Mouse (Mus musculus): ENCODE data around the gene Cd47.
"Not testable (repeated sequence)": the region's sequence is repeated elsewhere in the genome, so short reads cannot be mapped to it uniquely, and the experiment has no call there.

Cd47 gene

GRCm38 (mm10) chr16:49787714-49788113 is 12.6 kb upstream of the Cd47 start:
- DNase-seq (ENCODE audit: low read depth, low spot score), result no peak

GRCm38 (mm10) chr16:49790575-49791465 is 9.5 kb upstream of the Cd47 start:
- DNase-seq (ENCODE audit: low read depth, low spot score), result no peak

- DNase-seq (ENCODE audit: low read depth, low spot score), result no peak
Observed at GRCm38 (mm10) chr16:49792446-49792878, 7.9 kb upstream of the Cd47 start.

DNA sequence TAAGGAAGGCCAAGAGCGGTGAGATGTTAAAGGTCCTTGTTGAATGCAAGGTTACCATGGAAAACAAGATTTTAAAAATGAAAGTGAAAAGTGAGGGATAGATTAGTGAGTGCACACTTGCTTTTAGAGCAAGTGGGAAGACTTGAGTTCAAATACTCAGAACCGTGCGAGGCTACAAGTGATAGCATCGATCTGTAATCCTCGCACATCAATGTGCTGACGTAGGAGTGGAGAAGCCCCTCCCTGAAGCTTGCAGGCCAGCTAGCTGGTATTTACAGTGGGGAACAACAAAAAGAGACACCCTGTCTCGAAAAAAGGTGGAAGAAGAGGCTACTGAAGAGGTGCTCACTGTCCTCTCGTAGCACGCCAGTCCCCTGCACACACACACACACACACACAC is 6.7 kb upstream of the Cd47 start:
- DNase-seq (ENCODE audit: low read depth, low spot score), result no peak

- DNase-seq (ENCODE audit: low read depth, low spot score), result no peak
Observed at GRCm38 (mm10) chr16:49796271-49796670, 4.1 kb upstream of the Cd47 start.

DNA sequence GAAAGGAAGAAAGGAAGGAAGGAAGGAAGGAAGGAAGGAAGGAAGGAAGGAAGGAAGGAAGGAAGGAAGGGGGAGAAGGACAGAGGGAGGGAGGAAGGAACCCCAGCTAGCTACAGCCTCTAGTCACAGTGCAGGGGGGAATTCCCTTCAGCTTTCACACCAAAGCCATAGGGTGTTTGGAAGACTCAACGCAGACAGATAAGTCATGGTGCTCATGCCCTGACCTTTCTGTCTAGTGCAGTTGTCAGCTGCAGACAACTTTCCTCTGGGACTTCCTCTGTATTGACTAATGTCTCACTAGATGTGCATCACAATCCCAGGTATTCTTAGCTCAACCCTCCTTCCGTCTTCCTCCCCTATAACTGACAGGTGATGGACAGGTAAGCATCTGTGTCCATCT is 3.4 kb upstream of the Cd47 start:
- no peak for DNase-seq (ENCODE audit: low read depth, low spot score)

- DNase-seq (ENCODE audit: low read depth, low spot score), result no peak
Observed at GRCm38 (mm10) chr16:49798790-49799189, 1.5 kb upstream of the Cd47 start.

DNA sequence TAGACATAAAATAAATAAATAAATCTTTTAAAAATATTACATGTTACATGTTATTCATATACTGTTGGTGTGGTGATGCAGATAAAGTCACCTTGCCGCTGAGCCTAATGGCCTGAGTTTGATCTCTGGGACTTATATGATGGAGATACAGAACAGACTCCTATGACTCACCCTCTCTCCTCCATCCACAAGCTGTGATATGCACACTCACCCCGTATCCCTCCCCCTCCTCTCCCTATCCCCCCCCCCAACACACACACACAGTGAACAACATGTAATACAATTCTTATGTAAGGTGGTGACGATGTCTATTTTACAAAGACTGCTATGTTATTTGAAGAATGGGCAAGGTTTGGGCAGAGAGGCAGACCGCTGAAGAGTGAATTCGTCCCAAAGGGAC is 663 bp downstream of the Cd47 start:
- no peak for DNase-seq (ENCODE audit: low read depth, low spot score)

GRCm38 (mm10) chr16:49801399-49801798 is 1.1 kb downstream of the Cd47 start:
- DNase-seq (ENCODE audit: low read depth, low spot score), result no peak

GRCm38 (mm10) chr16:49802993-49803392 is 2.7 kb downstream of the Cd47 start:
- DNase-seq (ENCODE audit: low read depth, low spot score), result no peak

- no peak for DNase-seq (ENCODE audit: low read depth, low spot score)
Observed at GRCm38 (mm10) chr16:49803932-49804461, 3.7 kb downstream of the Cd47 start.

DNA sequence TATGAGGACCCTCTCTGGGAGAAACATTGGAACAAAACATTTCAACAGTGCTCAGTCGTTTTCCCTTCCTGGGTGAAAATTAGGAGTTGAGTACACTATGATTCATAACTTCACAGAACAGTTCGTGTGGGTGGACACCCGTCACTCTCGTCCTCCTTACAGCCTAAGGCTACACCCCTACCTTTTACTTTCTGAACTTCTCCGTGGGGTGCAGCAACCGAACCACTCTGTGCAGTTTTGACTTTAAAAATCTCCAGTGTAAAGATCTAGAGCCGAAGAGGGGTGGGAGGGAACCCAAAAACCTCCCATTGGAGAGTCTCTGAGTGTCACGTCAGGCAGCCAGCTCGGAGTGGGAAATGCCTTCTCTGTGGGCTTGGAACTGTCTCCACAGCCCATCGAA is 6.6 kb downstream of the Cd47 start:
- no peak for DNase-seq (ENCODE audit: low read depth, low spot score)

- DNase-seq (ENCODE audit: low read depth, low spot score), result peak; percentile 46
Observed at GRCm38 (mm10) chr16:49807419-49807841, 7.1 kb downstream of the Cd47 start.

DNA sequence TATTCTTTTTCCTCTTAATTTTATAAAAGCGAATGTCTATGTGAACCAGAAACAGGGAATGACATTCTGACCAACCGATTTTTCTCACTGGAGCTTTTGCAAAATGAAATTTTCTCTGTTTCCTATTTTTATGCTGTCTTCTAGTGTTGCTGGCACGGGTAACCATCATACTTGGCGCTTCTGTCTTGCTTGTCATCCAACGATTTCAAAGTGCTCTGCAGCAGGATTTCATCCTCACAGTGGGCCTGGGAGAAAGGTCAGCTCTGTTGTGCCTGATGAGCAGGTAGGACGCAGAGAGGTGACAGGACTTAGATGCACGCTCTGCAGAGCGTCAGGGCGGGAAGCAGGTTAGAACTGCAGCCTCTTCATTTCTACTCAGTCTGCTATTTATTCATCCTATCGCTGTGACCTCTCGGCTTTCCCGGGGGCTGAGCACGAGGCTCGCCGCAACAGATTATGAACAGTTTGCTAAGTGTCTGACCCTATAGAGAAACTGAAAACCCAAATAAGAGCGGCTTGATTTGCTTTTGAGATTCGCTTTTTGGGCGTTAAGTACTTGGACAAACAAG is 7.6 kb downstream of the Cd47 start:
- no peak for DNase-seq (ENCODE audit: low read depth, low spot score)

DNA sequence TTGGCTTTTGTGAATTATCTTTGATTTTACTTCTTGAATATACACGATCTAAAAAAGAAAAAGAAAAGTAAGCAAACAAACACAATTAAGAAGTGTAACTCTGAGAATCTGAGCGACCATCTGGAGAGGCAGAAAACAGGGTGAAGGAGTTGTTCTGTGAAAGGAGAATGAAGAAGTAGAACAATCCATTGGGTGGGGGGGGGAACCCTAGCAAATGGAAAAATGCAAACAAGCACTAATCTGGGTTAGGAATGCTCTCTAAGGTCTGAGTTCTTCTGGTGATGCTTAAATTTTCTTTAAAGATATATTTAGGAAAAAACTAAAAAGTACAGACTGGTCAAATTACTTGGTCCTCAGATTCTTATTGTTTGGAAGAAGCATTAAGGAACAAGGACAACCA is 11.6 kb downstream of the Cd47 start:
- DNase-seq (ENCODE audit: low read depth, low spot score), result no peak

DNA sequence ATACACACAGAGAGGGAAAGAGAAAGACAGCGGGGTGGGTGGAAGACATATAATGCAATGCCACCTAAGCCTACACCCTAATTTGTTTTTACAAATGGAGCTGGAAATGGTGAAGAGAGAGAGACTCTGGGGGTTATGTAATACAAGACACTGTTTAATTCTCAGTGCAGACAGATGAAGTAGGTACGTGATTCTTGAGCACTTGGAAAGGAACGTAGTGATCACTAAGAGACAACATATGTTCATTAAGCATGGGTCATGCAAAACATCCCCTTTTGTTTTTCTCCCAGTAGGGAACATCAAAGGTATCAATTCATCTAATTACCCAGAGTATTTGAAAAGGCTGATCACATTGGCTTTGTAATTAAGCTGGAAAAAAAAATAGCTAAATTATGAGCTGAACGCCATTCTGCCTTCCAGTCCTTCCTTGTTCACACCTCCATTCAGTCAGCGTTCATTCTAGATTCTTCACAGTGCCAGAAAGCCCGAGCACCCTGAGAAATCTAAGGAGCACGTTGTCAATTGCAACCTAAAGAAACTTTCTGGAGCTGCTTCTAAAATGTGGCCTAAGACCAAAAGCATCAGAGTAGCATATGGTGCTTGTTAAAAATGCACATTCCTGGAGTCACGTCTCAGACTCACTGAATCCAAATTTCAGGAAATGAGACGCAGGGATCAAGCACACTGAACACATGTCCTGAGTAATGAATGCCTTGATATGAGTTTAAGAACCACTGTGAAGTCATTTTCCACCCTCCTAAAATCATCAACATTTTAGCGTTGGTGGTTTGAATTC is 12.7 kb downstream of the Cd47 start:
- DNase-seq (ENCODE audit: low read depth, low spot score), result peak; percentile 79

GRCm38 (mm10) chr16:49814419-49814818 is 14.1 kb downstream of the Cd47 start:
- peak; percentile 29 for DNase-seq (ENCODE audit: low read depth, low spot score)

DNA sequence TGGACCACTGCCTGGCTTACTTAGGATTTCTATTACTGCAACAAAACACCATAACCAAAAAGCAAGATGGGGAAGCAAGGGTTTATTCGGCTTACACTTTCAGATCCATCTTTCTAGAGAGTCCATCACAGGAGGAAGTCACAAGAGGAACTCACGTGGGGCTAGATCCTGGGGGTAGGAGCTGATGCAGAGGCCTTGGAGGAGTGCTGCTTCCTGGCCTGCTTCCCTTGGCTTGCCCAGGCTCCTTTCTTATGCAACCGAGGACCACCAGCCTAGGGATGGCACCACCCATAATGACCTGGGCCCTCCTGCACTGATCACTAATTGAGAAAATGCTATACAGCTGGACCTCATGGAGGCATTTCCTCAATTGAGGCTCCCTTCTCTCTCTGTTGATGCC is 16.6 kb downstream of the Cd47 start:
- DNase-seq (ENCODE audit: low read depth, low spot score), result no peak

GRCm38 (mm10) chr16:49818146-49818545 is 17.8 kb downstream of the Cd47 start:
- DNase-seq (ENCODE audit: low read depth, low spot score), result no peak

- no peak for DNase-seq (ENCODE audit: low read depth, low spot score)
Observed at GRCm38 (mm10) chr16:49818627-49819026, 18.3 kb downstream of the Cd47 start.

DNA sequence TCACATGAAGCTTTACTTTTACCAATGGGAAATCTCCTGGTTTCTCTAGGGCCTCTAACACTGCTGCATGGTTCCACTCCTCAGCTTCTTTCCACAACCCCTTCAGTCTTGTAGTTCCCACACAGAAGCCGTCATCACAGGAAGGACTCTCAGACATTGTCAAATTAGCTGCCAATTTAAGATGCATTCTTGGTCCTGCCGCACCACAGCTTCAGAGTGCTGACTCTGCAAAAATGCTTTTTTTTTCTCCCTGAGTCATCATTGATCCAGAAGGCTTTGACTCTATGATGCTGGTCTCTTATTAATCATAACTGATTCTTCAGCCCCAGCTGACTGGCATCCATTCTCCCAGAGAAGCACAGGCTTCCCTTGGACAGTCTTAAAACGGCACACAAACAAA is 19.2 kb downstream of the Cd47 start:
- no peak for DNase-seq (ENCODE audit: low read depth, low spot score)

DNA sequence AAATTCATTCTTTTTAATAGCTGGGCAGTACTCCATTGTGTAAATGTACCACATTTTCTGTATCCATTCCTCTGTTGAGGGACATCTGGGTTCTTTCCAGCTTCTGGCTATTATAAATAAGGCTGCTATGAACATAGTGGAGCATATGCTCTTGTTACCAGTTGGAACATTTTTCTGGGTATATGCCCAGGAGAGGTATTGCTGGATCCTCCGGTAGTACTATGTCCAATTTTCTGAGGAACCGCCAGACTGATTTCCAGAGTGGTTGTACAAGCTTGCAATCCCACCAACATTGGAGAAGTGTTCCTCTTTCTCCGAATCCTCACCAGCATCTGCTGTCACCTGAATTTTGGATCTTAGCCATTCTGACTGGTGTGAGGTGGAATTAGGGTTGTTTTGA is 30.6 kb downstream of the Cd47 start:
- DNase-seq (ENCODE audit: low read depth, low spot score), result not testable (repeated sequence)

All from 3T3-L1 (cell line).